Mouse (Mus musculus): ENCODE data around the gene Gm28710. TPM values are rescaled to one million over a fixed set of nuclear protein-coding genes. Genes with fewer than 3 reads are reported as not detected.

The Gm28710 gene
- not detected for total RNA-seq (2021)
- long read RNA-seq: 0 reads

GRCm38 (mm10) chr5:16791243-16791860, at the start of gene Gm28710:
Gm28710 (plus strand) TSS chr5:16791810.
- no peak for DNase-seq (ENCODE audit: low spot score in 2 of 2)

DNA sequence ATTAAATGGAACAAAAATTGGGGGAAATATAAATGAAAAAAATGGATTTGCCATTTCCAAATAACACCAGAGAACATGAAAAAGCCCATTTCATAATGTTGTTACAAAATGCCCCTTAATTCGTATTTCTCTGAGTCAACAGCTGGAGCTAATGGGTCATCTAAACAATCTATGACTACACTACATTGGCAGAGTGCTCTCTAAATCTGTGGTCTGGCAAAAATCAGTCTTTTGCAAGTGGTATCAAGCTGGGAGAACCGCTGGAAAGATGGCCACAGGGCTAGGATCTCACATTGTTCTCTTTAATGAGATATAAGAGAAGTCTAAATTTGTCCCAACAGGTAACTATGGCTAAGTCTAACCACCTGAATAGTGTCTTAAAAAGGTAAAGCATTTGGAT, 14.4 kb upstream of the Gm28710 start:
- no peak for DNase-seq (ENCODE audit: low spot score in 2 of 2)

- DNase-seq (ENCODE audit: low spot score in 2 of 2): no peak
Measured at GRCm38 (mm10) chr5:16778610-16779172, 12.9 kb upstream of the Gm28710 start.

- no peak for DNase-seq (ENCODE audit: low spot score in 2 of 2)
Measured at GRCm38 (mm10) chr5:16785627-16786026, 6.0 kb upstream of the Gm28710 start.

DNA sequence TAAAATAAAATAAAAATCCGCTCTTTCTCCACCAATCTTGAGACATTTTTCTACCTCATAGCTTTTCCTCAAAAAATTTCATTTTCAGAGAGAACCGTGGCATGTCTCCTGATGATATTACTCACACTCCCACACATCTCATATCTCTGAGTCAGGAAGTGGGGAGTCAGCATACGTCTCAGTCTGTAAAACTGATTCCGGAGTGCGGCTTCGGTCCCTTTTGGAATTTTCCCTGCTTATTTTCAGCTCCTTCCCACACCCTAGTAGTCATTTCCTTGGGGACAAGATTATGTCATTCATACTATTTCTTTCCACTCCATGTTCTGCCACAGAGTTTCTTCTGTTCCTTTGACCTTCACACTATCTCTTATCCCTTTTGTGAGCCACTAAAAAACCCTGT, 3.4 kb downstream of the Gm28710 start:
- DNase-seq (ENCODE audit: low spot score in 2 of 2): no peak

- DNase-seq (ENCODE audit: low spot score in 2 of 2): no peak
Measured at GRCm38 (mm10) chr5:16802726-16803125, 11.1 kb downstream of the Gm28710 start.

DNA sequence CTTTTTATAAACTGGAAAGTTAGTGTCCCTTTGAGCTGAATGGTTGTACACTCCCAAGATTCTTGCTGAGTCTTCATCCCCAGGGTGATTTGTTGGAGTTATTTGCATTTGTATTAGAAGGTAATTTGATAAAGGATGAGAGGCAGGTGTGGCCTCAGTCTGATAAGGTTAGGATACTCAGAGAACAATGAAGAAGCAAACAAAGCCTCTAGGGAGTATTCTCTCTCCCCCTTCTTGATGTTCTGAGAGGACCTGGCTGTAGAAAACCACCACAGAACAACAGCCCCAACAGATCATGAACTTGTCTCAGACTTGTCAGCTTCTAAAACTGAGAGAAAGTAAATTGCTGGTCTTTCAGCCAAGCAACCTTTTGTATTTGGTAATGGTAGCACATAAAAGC, 47.4 kb downstream of the Gm28710 start:
- DNase-seq (ENCODE audit: low spot score in 2 of 2): no peak

GRCm38 (mm10) chr5:16869309-16869915, 77.8 kb downstream of the Gm28710 start:
- peak; percentile 54 to 63 for DNase-seq (ENCODE audit: low spot score in 2 of 2)

- peak in 1 of 2 experiments; percentile 6 for DNase-seq (ENCODE audit: low spot score in 2 of 2)
Measured at GRCm38 (mm10) chr5:16894161-16894560, 102.6 kb downstream of the Gm28710 start.

DNA sequence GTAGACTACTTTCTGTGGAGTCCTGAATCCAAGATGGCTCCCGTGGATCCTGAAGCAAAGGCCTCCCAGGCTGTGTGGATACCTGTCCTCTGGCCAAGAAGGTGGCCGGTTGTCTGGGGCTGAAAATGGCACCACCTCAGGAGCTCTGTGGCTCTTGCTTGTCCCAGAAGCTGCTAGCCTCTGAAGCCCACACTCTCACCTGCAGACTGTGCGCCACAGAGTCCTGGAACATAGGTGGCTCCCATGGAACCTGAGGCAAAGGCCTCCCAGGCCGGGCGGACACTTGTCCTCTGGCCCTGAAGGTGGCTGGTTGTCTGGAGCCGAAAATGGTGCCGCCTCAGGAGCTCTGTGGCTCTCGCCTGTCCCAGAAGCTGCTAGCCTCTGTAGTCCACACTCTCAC, 128.2 kb downstream of the Gm28710 start:
- no peak for DNase-seq (ENCODE audit: low spot score in 2 of 2)

DNA sequence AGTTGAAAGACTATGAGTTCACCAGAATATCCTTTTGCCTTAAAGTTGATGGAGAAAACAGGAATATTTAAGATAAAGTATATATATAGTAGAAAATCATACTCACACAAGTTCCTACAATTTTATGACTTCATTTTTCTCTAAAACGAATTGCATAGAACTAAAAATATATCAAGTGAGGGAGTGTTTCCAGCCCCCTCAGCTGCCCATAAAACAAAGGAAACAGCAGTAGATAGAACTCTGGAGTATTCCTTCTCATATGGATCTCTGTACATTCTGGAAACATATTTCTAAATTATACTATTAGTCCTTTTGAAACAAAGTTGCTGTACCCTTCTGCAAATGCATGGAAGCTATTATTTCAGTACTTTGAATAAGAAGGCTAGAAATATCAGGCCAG, 130.9 kb downstream of the Gm28710 start:
- DNase-seq (ENCODE audit: low spot score in 2 of 2): no peak

Other genes starting within 250 kb of the Gm28710 start
- gene Hgf, start 238.3 kb upstream of the Gm28710 start, total RNA-seq (2021): 1 to 10 TPM; 4.0 to 4.5 TPM